Mouse (Mus musculus): ENCODE results near the gene Wbp1l.

Wbp1l gene

GRCm38 (mm10) chr19:46625519-46625918 is 26.6 kb downstream of the Wbp1l start:
- no peak for DNase-seq (ENCODE audit: low read depth in 1 of 2, low spot score in 2 of 2)

GRCm38 (mm10) chr19:46628403-46628802 is 29.5 kb downstream of the Wbp1l start:
- DNase-seq (ENCODE audit: low read depth in 1 of 2, low spot score in 2 of 2), result no peak

- no peak for DNase-seq (ENCODE audit: low read depth in 1 of 2, low spot score in 2 of 2)
Measured at GRCm38 (mm10) chr19:46629807-46630206, 30.9 kb downstream of the Wbp1l start.

GRCm38 (mm10) chr19:46631637-46632036 is 32.8 kb downstream of the Wbp1l start:
- no peak for DNase-seq (ENCODE audit: low read depth in 1 of 2, low spot score in 2 of 2)

- no peak for DNase-seq (ENCODE audit: low read depth in 1 of 2, low spot score in 2 of 2)
Measured at GRCm38 (mm10) chr19:46635766-46636165, 36.9 kb downstream of the Wbp1l start.

- DNase-seq (ENCODE audit: low read depth in 1 of 2, low spot score in 2 of 2), result no peak
Measured at GRCm38 (mm10) chr19:46637598-46637997, 38.7 kb downstream of the Wbp1l start.

- DNase-seq (ENCODE audit: low read depth in 1 of 2, low spot score in 2 of 2), result no peak
Measured at GRCm38 (mm10) chr19:46639053-46639452, 40.2 kb downstream of the Wbp1l start.

GRCm38 (mm10) chr19:46639496-46639895 is 40.6 kb downstream of the Wbp1l start:
- no peak for DNase-seq (ENCODE audit: low read depth in 1 of 2, low spot score in 2 of 2)

GRCm38 (mm10) chr19:46640780-46641179 is 41.9 kb downstream of the Wbp1l start:
- DNase-seq (ENCODE audit: low read depth in 1 of 2, low spot score in 2 of 2), result no peak

- no peak for DNase-seq (ENCODE audit: low read depth in 1 of 2, low spot score in 2 of 2)
Measured at GRCm38 (mm10) chr19:46641420-46642085, 42.7 kb downstream of the Wbp1l start.

- DNase-seq (ENCODE audit: low read depth in 1 of 2, low spot score in 2 of 2), result no peak
Measured at GRCm38 (mm10) chr19:46642136-46642753, 43.4 kb downstream of the Wbp1l start.

- DNase-seq (ENCODE audit: low read depth in 1 of 2, low spot score in 2 of 2), result no peak
Measured at GRCm38 (mm10) chr19:46643236-46643635, 44.4 kb downstream of the Wbp1l start.

- DNase-seq (ENCODE audit: low read depth in 1 of 2, low spot score in 2 of 2), result no peak
Measured at GRCm38 (mm10) chr19:46644343-46644792, 45.5 kb downstream of the Wbp1l start.

GRCm38 (mm10) chr19:46644793-46645602 is 46.1 kb downstream of the Wbp1l start:
- DNase-seq (ENCODE audit: low read depth in 1 of 2, low spot score in 2 of 2), result no peak

- DNase-seq (ENCODE audit: low read depth in 1 of 2, low spot score in 2 of 2), result no peak
Measured at GRCm38 (mm10) chr19:46646041-46646481, 47.2 kb downstream of the Wbp1l start.

- no peak for DNase-seq (ENCODE audit: low read depth in 1 of 2, low spot score in 2 of 2)
Measured at GRCm38 (mm10) chr19:46647254-46647653, 48.4 kb downstream of the Wbp1l start.

- peak in 1 of 2 experiments; percentile 4 for DNase-seq (ENCODE audit: low read depth in 1 of 2, low spot score in 2 of 2)
Measured at GRCm38 (mm10) chr19:46647850-46648249, 49.0 kb downstream of the Wbp1l start.

GRCm38 (mm10) chr19:46648565-46648964 is 49.7 kb downstream of the Wbp1l start:
- DNase-seq (ENCODE audit: low read depth in 1 of 2, low spot score in 2 of 2), result peak; percentile 44 to 72

- no peak for DNase-seq (ENCODE audit: low read depth in 1 of 2, low spot score in 2 of 2)
Measured at GRCm38 (mm10) chr19:46653188-46653587, 54.3 kb downstream of the Wbp1l start.

- no peak for DNase-seq (ENCODE audit: low read depth in 1 of 2, low spot score in 2 of 2)
Measured at GRCm38 (mm10) chr19:46653616-46654235, 54.8 kb downstream of the Wbp1l start.

- DNase-seq (ENCODE audit: low read depth in 1 of 2, low spot score in 2 of 2), result no peak
Measured at GRCm38 (mm10) chr19:46655626-46656025, 56.7 kb downstream of the Wbp1l start.

Data from monocyte, adult 2 months (primary cell).